Mouse (Mus musculus): ENCODE data around the gene Zdhhc22. TPM values are rescaled to one million over a fixed set of nuclear protein-coding genes. Genes with fewer than 3 reads are reported as not detected.
A peak's percentile ranks its signal among the peaks of the same experiment; 100 is the strongest.

Zdhhc22 gene
- polyA plus RNA-seq, 1 experiment, result 0.86 TPM

DNA sequence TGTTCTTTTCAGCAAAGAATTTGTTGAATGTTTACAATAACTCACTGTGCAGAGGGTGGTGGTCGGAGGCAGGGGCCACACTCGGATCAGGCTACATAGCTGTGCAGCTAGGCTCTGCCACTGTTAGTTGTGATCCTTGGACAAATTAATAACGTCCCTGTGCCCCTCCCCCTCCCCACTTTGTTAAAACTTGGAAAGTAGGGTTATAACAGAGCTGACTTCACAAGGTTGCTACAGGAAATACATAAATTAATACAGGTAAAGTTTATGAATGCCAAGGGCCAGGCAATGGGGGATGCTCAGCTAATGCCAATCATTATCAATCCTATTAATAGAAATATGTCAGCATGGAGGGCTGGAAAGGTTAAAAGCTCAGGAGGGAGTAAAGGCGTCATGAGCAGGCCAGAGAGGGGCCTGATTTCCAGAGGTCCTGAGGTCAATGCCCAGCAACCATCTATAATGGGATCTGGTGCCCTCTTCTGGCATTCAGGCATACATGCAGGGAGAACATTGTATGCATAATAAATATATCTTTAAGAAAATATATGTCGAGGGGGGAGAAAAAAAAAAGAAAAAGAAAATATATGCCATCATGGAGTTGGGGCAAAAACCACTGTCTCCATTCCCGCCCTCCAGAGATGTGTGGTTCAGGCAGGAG, 13.6 kb downstream of the Zdhhc22 start:
- no peaks in the 10 kb centered on the region for H3K27me3 ChIP-seq (ENCODE audit: control insufficient read depth, insufficient read depth, low read length)
- no peak for DNase-seq
- no peak overlapping the region for H3K27ac ChIP-seq (ENCODE audit: control insufficient read depth, insufficient read depth, low read length)
- no peak for TF ChIP-seq POLR2A (IDR thresholded peaks at IDR 0.05; ENCODE audit: control insufficient read depth, extremely low read depth, insufficient read depth, low read length, poor library complexity)
- TF ChIP-seq CTCF (IDR thresholded peaks at IDR 0.05; ENCODE audit: borderline replicate concordance, control insufficient read depth, extremely low read depth, insufficient read depth, low read length, poor library complexity), result no peak
- no peaks in the 10 kb centered on the region for H3K36me3 ChIP-seq (ENCODE audit: control insufficient read depth, insufficient read depth, low read length)
- H3K4me1 ChIP-seq (replicated peaks; ENCODE audit: control insufficient read depth, insufficient read depth, low read length), result peaks cover 3% of the 10 kb centered on the region
- WGBS, result 69% methylated on average over 6 of the region's 6 CpGs
- no peak overlapping the region for H3K4me3 ChIP-seq (ENCODE audit: control insufficient read depth, insufficient read depth, low read length)

DNA sequence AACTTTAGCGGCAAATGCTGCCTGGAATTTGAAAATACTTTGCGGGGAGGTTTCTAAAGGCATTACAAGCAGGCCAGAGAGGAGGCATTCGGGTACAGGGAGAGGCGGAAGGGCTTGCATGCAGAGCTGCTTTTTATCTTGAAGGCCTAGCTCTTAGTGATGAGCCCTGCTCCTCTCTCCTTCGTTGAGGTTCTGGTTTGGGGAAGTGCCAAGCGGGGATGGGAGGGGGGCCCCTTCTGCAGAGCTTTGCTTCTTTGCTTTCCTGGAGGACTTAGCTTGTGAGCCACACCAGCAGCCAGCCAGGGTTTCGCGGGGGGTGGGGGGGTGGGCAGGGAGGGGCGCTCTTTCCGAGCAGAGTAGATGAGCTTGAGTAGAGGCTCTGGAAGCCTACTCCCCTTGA, 14.5 kb downstream of the Zdhhc22 start:
- no peak for TF ChIP-seq POLR2A (IDR thresholded peaks at IDR 0.05; ENCODE audit: control insufficient read depth, extremely low read depth, insufficient read depth, low read length, poor library complexity)
- TF ChIP-seq CTCF (IDR thresholded peaks at IDR 0.05; ENCODE audit: borderline replicate concordance, control insufficient read depth, extremely low read depth, insufficient read depth, low read length, poor library complexity), result no peak
- H3K4me1 ChIP-seq (replicated peaks; ENCODE audit: control insufficient read depth, insufficient read depth, low read length), result peaks cover 3% of the 10 kb centered on the region
- H3K4me3 ChIP-seq (ENCODE audit: control insufficient read depth, insufficient read depth, low read length), result no peak overlapping the region

DNA sequence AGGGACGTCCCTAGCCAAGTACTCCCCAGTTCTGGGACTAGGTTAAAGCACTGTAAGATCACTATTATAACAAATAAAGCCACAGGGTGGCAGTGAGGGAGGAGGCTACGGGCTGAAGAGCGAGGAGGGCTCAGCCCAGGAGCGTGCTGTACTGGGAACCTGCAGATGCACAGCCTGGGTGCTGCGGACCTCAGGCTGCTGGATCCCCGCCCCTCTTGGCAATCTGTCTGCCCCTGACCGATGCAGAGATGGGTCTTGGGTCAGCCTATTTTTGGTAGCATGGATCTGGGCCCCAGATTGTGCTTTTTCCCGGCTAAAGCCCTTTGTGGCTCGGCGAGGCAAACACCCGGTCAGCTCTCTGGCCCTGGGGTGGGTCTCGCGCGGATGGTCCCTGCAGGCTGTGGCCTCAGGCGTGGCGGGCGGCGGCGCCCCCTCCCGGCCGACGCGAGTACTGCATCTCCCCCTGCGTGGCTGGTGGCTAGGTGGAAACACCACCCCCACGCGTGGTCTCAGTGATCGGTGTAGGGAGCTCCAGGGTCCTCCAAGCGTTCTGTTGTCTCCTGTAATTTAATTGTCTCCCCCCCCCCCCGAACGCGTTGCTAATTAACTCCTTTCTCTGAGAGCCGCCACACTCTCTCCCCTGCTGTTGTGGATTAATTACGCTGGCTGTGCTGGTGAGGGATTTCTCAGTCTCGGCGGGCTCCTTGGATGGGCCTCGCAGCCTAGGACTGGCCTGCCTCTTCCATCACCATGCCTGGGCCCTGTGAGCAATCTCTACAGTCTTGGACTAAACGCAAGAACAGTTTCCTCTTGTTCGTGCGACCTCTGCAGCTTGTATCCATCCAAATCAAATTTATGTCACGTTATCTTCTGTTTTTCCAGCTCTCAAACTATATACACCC, 15.6 kb downstream of the Zdhhc22 start:
- peak; percentile 74 for DNase-seq
- H3K4me3 ChIP-seq (ENCODE audit: control insufficient read depth, insufficient read depth, low read length), result no peak overlapping the region
- no peaks in the 10 kb centered on the region for H3K36me3 ChIP-seq (ENCODE audit: control insufficient read depth, insufficient read depth, low read length)
- TF ChIP-seq POLR2A (IDR thresholded peaks at IDR 0.05; ENCODE audit: control insufficient read depth, extremely low read depth, insufficient read depth, low read length, poor library complexity) (no peak), CTCF (IDR thresholded peaks at IDR 0.05; ENCODE audit: borderline replicate concordance, control insufficient read depth, extremely low read depth, insufficient read depth, low read length, poor library complexity) (peak; percentile 97)
- no peak overlapping the region for H3K27ac ChIP-seq (ENCODE audit: control insufficient read depth, insufficient read depth, low read length)
- H3K4me1 ChIP-seq (replicated peaks; ENCODE audit: control insufficient read depth, insufficient read depth, low read length), result peaks cover 3% of the 10 kb centered on the region
- H3K27me3 ChIP-seq (ENCODE audit: control insufficient read depth, insufficient read depth, low read length), result no peaks in the 10 kb centered on the region
- 20% methylated on average over 40 of the region's 40 CpGs for WGBS

More for the DNA sequence above, 14.5 kb downstream of the Zdhhc22 start:
- no peaks in the 10 kb centered on the region for H3K36me3 ChIP-seq (ENCODE audit: control insufficient read depth, insufficient read depth, low read length)
- H3K27me3 ChIP-seq (ENCODE audit: control insufficient read depth, insufficient read depth, low read length), result no peaks in the 10 kb centered on the region
- WGBS, result 45% methylated on average over 10 of the region's 10 CpGs
- no peak overlapping the region for H3K27ac ChIP-seq (ENCODE audit: control insufficient read depth, insufficient read depth, low read length)
- no peak for DNase-seq

DNA sequence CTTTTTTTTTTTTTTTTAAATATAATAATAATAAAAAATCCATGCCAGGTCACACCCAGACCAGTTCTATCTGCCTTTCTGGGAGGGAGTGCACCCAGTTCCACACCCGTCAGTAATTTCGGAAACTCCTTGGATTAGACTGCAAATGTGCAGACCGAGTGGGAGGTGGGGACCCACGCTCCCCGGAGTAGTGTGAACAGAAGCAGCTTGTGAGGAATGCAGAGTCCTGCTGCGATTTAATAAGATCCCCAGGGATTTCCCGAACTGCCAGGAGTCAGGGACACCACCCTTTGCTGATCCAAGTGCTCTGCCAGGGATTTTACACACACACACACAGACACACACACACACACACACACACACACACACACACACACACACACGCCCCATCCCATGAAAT, 16.5 kb downstream of the Zdhhc22 start:
- WGBS, result 83% methylated on average over 8 of the region's 8 CpGs
- H3K4me1 ChIP-seq (replicated peaks; ENCODE audit: control insufficient read depth, insufficient read depth, low read length), result peaks cover 3% of the 10 kb centered on the region
- H3K36me3 ChIP-seq (ENCODE audit: control insufficient read depth, insufficient read depth, low read length), result no peaks in the 10 kb centered on the region
- H3K4me3 ChIP-seq (ENCODE audit: control insufficient read depth, insufficient read depth, low read length), result no peak overlapping the region
- no peaks in the 10 kb centered on the region for H3K27me3 ChIP-seq (ENCODE audit: control insufficient read depth, insufficient read depth, low read length)
- DNase-seq, result no peak
- no peak overlapping the region for H3K27ac ChIP-seq (ENCODE audit: control insufficient read depth, insufficient read depth, low read length)
- TF ChIP-seq CTCF (IDR thresholded peaks at IDR 0.05; ENCODE audit: borderline replicate concordance, control insufficient read depth, extremely low read depth, insufficient read depth, low read length, poor library complexity) (no peak), POLR2A (IDR thresholded peaks at IDR 0.05; ENCODE audit: control insufficient read depth, extremely low read depth, insufficient read depth, low read length, poor library complexity) (no peak)

DNA sequence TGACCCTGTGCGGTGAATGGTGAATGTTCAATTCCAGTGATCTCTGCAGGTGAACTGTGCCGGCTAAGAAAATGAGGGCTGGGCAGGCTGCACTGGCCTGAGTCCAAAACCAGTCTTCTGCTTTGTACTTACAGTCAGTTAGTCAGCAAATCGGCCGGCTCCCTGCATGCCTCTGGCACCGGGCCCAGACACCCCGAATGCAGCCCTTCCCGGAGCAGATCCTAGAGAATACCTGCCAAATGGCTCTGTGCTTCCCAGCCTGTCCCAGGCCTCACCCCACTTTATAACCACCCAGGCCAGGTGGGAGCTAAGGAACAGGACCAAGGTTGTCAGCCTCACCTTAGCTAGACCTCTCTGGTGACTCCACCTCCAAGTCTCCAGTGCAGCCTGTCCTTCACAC, 17.0 kb downstream of the Zdhhc22 start:
- no peaks in the 10 kb centered on the region for H3K36me3 ChIP-seq (ENCODE audit: control insufficient read depth, insufficient read depth, low read length)
- TF ChIP-seq POLR2A (IDR thresholded peaks at IDR 0.05; ENCODE audit: control insufficient read depth, extremely low read depth, insufficient read depth, low read length, poor library complexity) (no peak), CTCF (IDR thresholded peaks at IDR 0.05; ENCODE audit: borderline replicate concordance, control insufficient read depth, extremely low read depth, insufficient read depth, low read length, poor library complexity) (no peak)
- no peaks in the 10 kb centered on the region for H3K27me3 ChIP-seq (ENCODE audit: control insufficient read depth, insufficient read depth, low read length)
- WGBS, result 29% methylated on average over 7 of the region's 7 CpGs
- H3K27ac ChIP-seq (ENCODE audit: control insufficient read depth, insufficient read depth, low read length), result no peak overlapping the region
- no peak for DNase-seq
- no peak overlapping the region for H3K4me3 ChIP-seq (ENCODE audit: control insufficient read depth, insufficient read depth, low read length)
- peaks cover 3% of the 10 kb centered on the region for H3K4me1 ChIP-seq (replicated peaks; ENCODE audit: control insufficient read depth, insufficient read depth, low read length)

DNA sequence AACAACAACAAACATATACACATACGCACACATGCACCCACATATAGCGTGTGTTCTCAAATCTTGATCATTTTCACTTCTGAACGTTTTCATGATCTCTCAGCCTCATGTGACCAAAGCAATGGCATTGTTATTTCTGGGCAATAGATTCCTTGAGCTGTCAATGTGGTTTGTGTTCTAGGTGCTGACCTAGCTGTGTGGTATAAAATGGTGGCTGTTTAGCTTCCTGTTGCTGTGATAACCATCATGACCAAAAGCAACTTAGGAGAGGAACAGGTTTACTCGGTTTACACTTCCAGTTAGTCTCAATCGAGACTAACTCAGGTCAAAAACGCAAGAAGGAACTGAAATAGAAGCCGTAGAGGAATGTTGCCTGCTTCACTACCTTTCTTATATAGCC, 19.1 kb downstream of the Zdhhc22 start:
- 73% methylated on average over 7 of the region's 7 CpGs for WGBS
- TF ChIP-seq CTCF (IDR thresholded peaks at IDR 0.05; ENCODE audit: borderline replicate concordance, control insufficient read depth, extremely low read depth, insufficient read depth, low read length, poor library complexity), result no peak
- no peak overlapping the region for H3K4me3 ChIP-seq (ENCODE audit: control insufficient read depth, insufficient read depth, low read length)
- H3K27ac ChIP-seq (ENCODE audit: control insufficient read depth, insufficient read depth, low read length), result no peak overlapping the region
- DNase-seq, result no peak
- H3K4me1 ChIP-seq (replicated peaks; ENCODE audit: control insufficient read depth, insufficient read depth, low read length), result peaks cover 3% of the 10 kb centered on the region
- H3K27me3 ChIP-seq (ENCODE audit: control insufficient read depth, insufficient read depth, low read length), result no peaks in the 10 kb centered on the region
- H3K36me3 ChIP-seq (ENCODE audit: control insufficient read depth, insufficient read depth, low read length), result no peaks in the 10 kb centered on the region
